Mouse (Mus musculus) myocyte (in vitro differentiated cells): ENCODE measurements at regions not wholly inside any gene's neighbourhood (a gene's known extent, or its start where the extent isn't known, plus 50 kb on each side); places are given as distances from the start of the nearest gene placed in this dataset.

ENCODE experiments used
- H3K27me3 ChIP-seq: one replicate; pipeline ENCODE4 v1.6.1; 2011; ENCODE audit not compliant: control insufficient read depth, insufficient read depth, insufficient read length
- H3K36me3 ChIP-seq: one replicate; pipeline ENCODE4 v1.6.1; 2011; ENCODE audit not compliant: control insufficient read depth, insufficient read depth
- H3K4me2 ChIP-seq: one replicate; pipeline ENCODE4 v1.6.1; 2011; ENCODE audit warnings: low read depth, control low read depth
- H3K4me3 ChIP-seq: one replicate; pipeline ENCODE4 v1.5.1; 2011; ENCODE audit warnings: mild to moderate bottlenecking, control low read depth, moderate library complexity
- H3K79me2 ChIP-seq: one replicate; pipeline ENCODE4 v1.6.1; 2011; ENCODE audit not compliant: control insufficient read depth, insufficient read depth
- H3ac ChIP-seq: one replicate; pipeline ENCODE4 v1.6.1; 2011; ENCODE audit not compliant: control insufficient read depth, insufficient read length
- CEBPB ChIP-seq: IDR thresholded peaks from 2 replicates; pipeline ENCODE4 v1.6.1; 2011; ENCODE audit warnings: mild to moderate bottlenecking, moderate library complexity; ENCODE audit not compliant: poor library complexity, insufficient read depth, severe bottlenecking
- E2F4 ChIP-seq: IDR thresholded peaks from one replicate; pipeline ENCODE4 v1.6.1; 2011; ENCODE audit warnings: mild to moderate bottlenecking, control low read depth, moderate library complexity; ENCODE audit not compliant: insufficient read depth
- MAX ChIP-seq: IDR thresholded peaks from one replicate; pipeline ENCODE4 v1.6.1; 2011; ENCODE audit warnings: low read depth, mild to moderate bottlenecking, control low read depth
- MYOD1 ChIP-seq, 3 experiments: IDR thresholded peaks; one replicate each; pipeline ENCODE4 v1.6.1; 2011; ENCODE audit warnings: control low read depth in 2 of 3, low read depth in 2 of 3, mild to moderate bottlenecking in 2 of 3, moderate library complexity in 1 of 3; ENCODE audit not compliant: insufficient read length in 2 of 3, control insufficient read depth in 1 of 3
- MYOG ChIP-seq, 3 experiments: IDR thresholded peaks; one replicate each; pipeline ENCODE4 v1.6.1; 2011; ENCODE audit warnings: control low read depth in 2 of 3, low read depth in 2 of 3, mild to moderate bottlenecking in 2 of 3; ENCODE audit not compliant: insufficient read length in 2 of 3, control insufficient read depth in 1 of 3, insufficient read depth in 1 of 3
- POLR2A ChIP-seq: IDR thresholded peaks from one replicate; pipeline ENCODE4 v1.6.1; 2011; ENCODE audit warnings: low read depth, mild to moderate bottlenecking, control low read depth, moderate library complexity; ENCODE audit not compliant: insufficient read length
- POLR2AphosphoS2 ChIP-seq: IDR thresholded peaks from one replicate; pipeline ENCODE4 v1.6.1; 2011; ENCODE audit warnings: low read depth, control low read depth; ENCODE audit not compliant: insufficient read length
- REST ChIP-seq: IDR thresholded peaks from one replicate; pipeline ENCODE4 v1.6.1; 2011; ENCODE audit warnings: mild to moderate bottlenecking, control low read depth, moderate library complexity; ENCODE audit not compliant: insufficient read depth, insufficient read length
- SRF ChIP-seq: IDR thresholded peaks from one replicate; pipeline ENCODE4 v1.6.1; 2011; ENCODE audit warnings: low read depth; ENCODE audit not compliant: control insufficient read depth, insufficient read length
- TCF12 ChIP-seq: IDR thresholded peaks from one replicate; pipeline ENCODE4 v1.6.1; 2011; ENCODE audit warnings: mild to moderate bottlenecking, control low read depth; ENCODE audit not compliant: poor library complexity, insufficient read depth, severe bottlenecking
- TCF3 ChIP-seq: IDR thresholded peaks from one replicate; pipeline ENCODE4 v1.6.1; 2011; ENCODE audit warnings: low read depth, control low read depth; ENCODE audit not compliant: insufficient read length
- USF1 ChIP-seq: IDR thresholded peaks from one replicate; pipeline ENCODE4 v1.6.1; 2011; ENCODE audit warnings: low read depth, mild to moderate bottlenecking, control low read depth, moderate library complexity

GRCm38 (mm10) chr19:57541693-57542314 lies 69.0 kb upstream of the Atrnl1 start:
- Histone ChIP-seq H3K36me3 (no peaks in the 10 kb centered on the region), H3K27me3 (no peaks in the 10 kb centered on the region), H3K4me2 (no peak overlapping the region), H3ac (no peak overlapping the region), H3K4me3 (no peak overlapping the region), H3K79me2 (no peaks in the 10 kb centered on the region)
- TF ChIP-seq POLR2AphosphoS2 (no peak), MAX (no peak), SRF (no peak)

DNA sequence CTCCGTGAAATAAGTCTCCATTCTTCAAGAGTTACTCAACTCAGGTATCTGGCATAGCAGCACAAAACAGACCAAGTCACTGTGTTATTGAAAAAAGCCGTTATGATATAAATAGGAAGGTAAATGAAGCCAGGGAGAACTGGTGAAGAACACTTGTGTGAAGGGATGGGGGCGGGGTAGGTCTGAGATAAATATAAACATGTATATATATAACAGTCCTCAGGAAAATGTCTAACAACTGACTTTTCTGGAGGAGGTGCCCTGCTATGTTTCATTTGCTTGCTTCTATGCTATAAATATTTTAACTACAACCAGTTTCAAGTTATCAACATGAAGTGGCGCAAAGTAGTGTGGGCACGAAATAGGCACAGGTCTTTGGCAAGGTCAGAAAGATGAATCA lies 68.3 kb upstream of the Atrnl1 start:
- Histone ChIP-seq H3K4me2 (no peak overlapping the region), H3K79me2 (no peaks in the 10 kb centered on the region), H3K36me3 (no peaks in the 10 kb centered on the region), H3ac (no peak overlapping the region), H3K4me3 (no peak overlapping the region), H3K27me3 (no peaks in the 10 kb centered on the region)
- TF ChIP-seq MYOG (IDR thresholded peaks at IDR 0.05; ENCODE audit: control insufficient read depth in 1 of 3, insufficient read depth in 1 of 3, insufficient read length in 2 of 3, low read depth in 2 of 3) (no peak), POLR2A (no peak), TCF12 (no peak), E2F4 (no peak), MAX (no peak), SRF (no peak), TCF3 (no peak), POLR2AphosphoS2 (no peak), MYOD1 (IDR thresholded peaks at IDR 0.05; ENCODE audit: control insufficient read depth in 1 of 3, insufficient read length in 2 of 3, low read depth in 2 of 3) (no peak), CEBPB (no peak), REST (no peak)

DNA sequence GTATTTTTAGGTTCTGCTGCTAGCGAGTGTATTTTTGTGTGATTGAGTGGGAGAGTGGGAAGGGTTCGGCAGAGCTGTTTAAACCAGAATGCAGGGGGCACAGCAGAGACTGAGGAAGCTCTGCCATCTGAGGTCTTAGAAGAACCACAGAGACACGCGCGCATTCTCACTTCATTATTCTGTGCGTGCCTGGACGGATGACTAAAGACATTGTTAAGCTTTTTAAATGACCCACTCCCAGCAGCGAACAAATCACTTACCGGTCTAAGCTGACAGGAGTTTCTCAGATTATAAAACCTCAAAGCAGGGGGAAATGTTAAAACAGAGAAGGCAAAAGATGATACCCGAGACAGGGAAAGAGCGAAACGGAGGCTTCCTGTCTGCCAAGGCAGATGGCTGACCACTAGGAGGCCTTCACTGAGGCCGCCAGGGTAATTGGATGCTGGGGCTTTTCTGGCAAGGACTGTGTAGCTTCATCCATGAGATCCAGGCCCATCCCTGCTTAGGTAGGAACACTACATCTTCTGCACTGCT lies 67.1 kb upstream of the Atrnl1 start:
- Histone ChIP-seq H3ac (no peak overlapping the region), H3K4me3 (no peak overlapping the region), H3K36me3 (no peaks in the 10 kb centered on the region), H3K27me3 (no peaks in the 10 kb centered on the region), H3K79me2 (no peaks in the 10 kb centered on the region), H3K4me2 (peak overlapping the region; percentile 69)
- TF ChIP-seq MYOG (IDR thresholded peaks at IDR 0.05; ENCODE audit: control insufficient read depth in 1 of 3, insufficient read depth in 1 of 3, insufficient read length in 2 of 3, low read depth in 2 of 3), result no peak

- no peak for TF ChIP-seq POLR2A
- TF ChIP-seq MYOD1 (IDR thresholded peaks at IDR 0.05; ENCODE audit: control insufficient read depth in 1 of 3, insufficient read length in 2 of 3, low read depth in 2 of 3), result no peak
- no peak for TF ChIP-seq E2F4
- TF ChIP-seq SRF, result no peak
- TF ChIP-seq MAX, result no peak
- no peak for TF ChIP-seq REST
- TF ChIP-seq CEBPB, result no peak
- TF ChIP-seq TCF12, result no peak
- no peak for TF ChIP-seq POLR2AphosphoS2
- no peak overlapping the region for H3K4me3 ChIP-seq
- H3K4me2 ChIP-seq, result peak overlapping the region; percentile 69
- no peaks in the 10 kb centered on the region for H3K27me3 ChIP-seq
- H3K79me2 ChIP-seq, result no peaks in the 10 kb centered on the region
- no peaks in the 10 kb centered on the region for H3K36me3 ChIP-seq
- no peak overlapping the region for H3ac ChIP-seq
Measured at GRCm38 (mm10) chr19:57544229-57544879, 66.5 kb upstream of the Atrnl1 start.

- Histone ChIP-seq H3K36me3 (no peaks in the 10 kb centered on the region), H3K27me3 (no peaks in the 10 kb centered on the region), H3K79me2 (no peaks in the 10 kb centered on the region), H3K4me2 (no peak overlapping the region), H3K4me3 (no peak overlapping the region), H3ac (no peak overlapping the region)
- TF ChIP-seq POLR2A, result no peak
- TF ChIP-seq MAX, result no peak
- no peak for TF ChIP-seq TCF3
- no peak for TF ChIP-seq MYOG (IDR thresholded peaks at IDR 0.05; ENCODE audit: control insufficient read depth in 1 of 3, insufficient read depth in 1 of 3, insufficient read length in 2 of 3, low read depth in 2 of 3)
- no peak for TF ChIP-seq USF1
- TF ChIP-seq REST, result no peak
- no peak for TF ChIP-seq TCF12
- no peak for TF ChIP-seq E2F4
- TF ChIP-seq CEBPB, result no peak
- no peak for TF ChIP-seq SRF
- TF ChIP-seq MYOD1 (IDR thresholded peaks at IDR 0.05; ENCODE audit: control insufficient read depth in 1 of 3, insufficient read length in 2 of 3, low read depth in 2 of 3), result no peak
Measured at GRCm38 (mm10) chr19:57545071-57545470, 65.8 kb upstream of the Atrnl1 start.
